Mouse (Mus musculus): ENCODE results near the gene Rims1. TPM values are rescaled to one million over a fixed set of nuclear protein-coding genes. Genes with fewer than 3 reads are reported as not detected.

Rims1 gene
- total and polyA plus RNA-seq, 2 experiments from 2014 or later = 26.2 to 65.5 TPM

DNA sequence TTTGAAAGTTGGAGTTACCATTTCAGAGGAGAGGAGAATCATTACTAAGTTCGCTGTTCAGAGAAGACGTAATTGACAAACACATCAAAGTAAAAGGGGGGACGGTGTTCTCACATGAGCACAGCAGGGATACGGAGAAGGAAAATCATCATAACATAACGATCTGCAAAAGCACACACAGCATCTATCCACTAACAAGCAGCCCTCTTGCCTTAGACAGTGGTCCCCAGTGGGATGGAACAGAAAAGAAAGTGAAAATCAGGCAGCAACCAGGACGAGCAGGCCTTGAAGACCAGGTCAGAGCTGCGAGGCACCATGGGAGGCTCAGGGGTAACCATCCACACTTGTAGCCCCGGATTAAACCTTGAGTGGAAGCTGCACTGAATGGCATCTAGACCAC, 176.8 kb downstream of the Rims1 start:
- Histone ChIP-seq H3K27ac (ENCODE audit: low read depth, low read length) (no peak overlapping the region), H3K9me3 (ENCODE audit: low read length) (no peaks in the 10 kb centered on the region), H3K9ac (replicated peaks; ENCODE audit: low read length, poor library complexity, severe bottlenecking) (no peak overlapping the region), H3K36me3 (ENCODE audit: insufficient read depth, low read length) (no peaks in the 10 kb centered on the region), H3K4me2 (ENCODE audit: low read depth, low read length, poor library complexity, severe bottlenecking) (no peak overlapping the region), H3K27me3 (ENCODE audit: insufficient read depth, low read length) (no peaks in the 10 kb centered on the region), H3K4me3 (ENCODE audit: low read depth, low read length) (no peak overlapping the region), H3K4me1 (ENCODE audit: insufficient read depth, low read length) (no peaks in the 10 kb centered on the region)
- no peak for TF ChIP-seq CTCF (IDR thresholded peaks at IDR 0.05)
- ATAC-seq (ENCODE audit: low FRiP score) (no peak), DNase-seq (ENCODE audit: low spot score) (no peak)
- 61% methylated on average over 8 of the region's 8 CpGs for WGBS

DNA sequence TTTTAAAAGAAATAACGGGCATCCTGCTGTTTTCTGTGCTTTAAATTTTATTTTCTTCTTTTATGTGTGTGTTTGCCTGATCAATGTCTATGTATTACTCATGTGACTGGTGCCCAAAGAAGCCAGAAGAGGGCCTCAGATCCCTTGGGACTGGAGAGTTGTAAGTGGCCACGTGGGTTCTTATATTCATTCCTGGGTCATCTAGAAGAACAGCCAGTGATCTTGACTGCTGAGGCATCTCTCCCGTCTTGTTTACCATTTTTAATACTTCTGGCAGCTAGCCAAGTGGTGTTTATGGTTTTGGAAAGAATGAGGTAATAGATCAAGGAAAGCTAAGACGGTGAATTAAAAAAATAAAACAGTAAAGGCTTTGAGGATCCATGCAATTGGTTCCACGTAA, 178.8 kb downstream of the Rims1 start:
- DNase-seq (ENCODE audit: low spot score) (peak; percentile 66), ATAC-seq (ENCODE audit: low FRiP score) (no peak)
- Histone ChIP-seq H3K9me3 (ENCODE audit: low read length) (no peaks in the 10 kb centered on the region), H3K36me3 (ENCODE audit: insufficient read depth, low read length) (no peaks in the 10 kb centered on the region), H3K4me3 (ENCODE audit: low read depth, low read length) (no peak overlapping the region), H3K4me2 (ENCODE audit: low read depth, low read length, poor library complexity, severe bottlenecking) (no peak overlapping the region), H3K27me3 (ENCODE audit: insufficient read depth, low read length) (no peaks in the 10 kb centered on the region), H3K27ac (ENCODE audit: low read depth, low read length) (no peak overlapping the region), H3K9ac (replicated peaks; ENCODE audit: low read length, poor library complexity, severe bottlenecking) (no peak overlapping the region), H3K4me1 (ENCODE audit: insufficient read depth, low read length) (no peaks in the 10 kb centered on the region)
- TF ChIP-seq CTCF (IDR thresholded peaks at IDR 0.05) = peak; percentile 48
- 48% methylated on average over 5 of the region's 5 CpGs for WGBS

DNA sequence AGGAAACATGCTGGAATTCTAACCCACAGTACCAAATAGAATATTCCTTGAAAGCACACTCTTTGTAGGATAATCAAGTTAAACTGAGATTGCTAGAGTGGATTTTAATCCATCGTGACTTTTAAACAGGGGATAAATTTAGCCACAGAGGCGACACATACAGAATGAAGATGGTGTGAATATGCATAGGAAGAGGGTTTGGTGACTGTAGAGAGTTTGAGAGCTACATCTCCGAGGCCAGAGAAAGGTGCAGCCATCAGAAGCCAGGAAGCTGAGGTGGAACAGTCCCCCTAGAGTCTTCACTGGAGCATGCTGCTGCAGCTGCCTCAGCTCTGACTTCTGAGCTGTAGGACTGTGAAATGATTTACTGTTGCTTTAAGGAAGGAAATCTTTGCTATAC, 179.5 kb downstream of the Rims1 start:
- no peak overlapping the region for H3K4me2 ChIP-seq (ENCODE audit: low read depth, low read length, poor library complexity, severe bottlenecking)
- no peaks in the 10 kb centered on the region for H3K27me3 ChIP-seq (ENCODE audit: insufficient read depth, low read length)
- H3K9ac ChIP-seq (replicated peaks; ENCODE audit: low read length, poor library complexity, severe bottlenecking) = no peak overlapping the region
- no peaks in the 10 kb centered on the region for H3K9me3 ChIP-seq (ENCODE audit: low read length)
- no peaks in the 10 kb centered on the region for H3K36me3 ChIP-seq (ENCODE audit: insufficient read depth, low read length)
- ATAC-seq (ENCODE audit: low FRiP score) = no peak
- no peak overlapping the region for H3K27ac ChIP-seq (ENCODE audit: low read depth, low read length)
- no peaks in the 10 kb centered on the region for H3K4me1 ChIP-seq (ENCODE audit: insufficient read depth, low read length)
- 64% methylated on average over 3 of the region's 3 CpGs for WGBS
- H3K4me3 ChIP-seq (ENCODE audit: low read depth, low read length) = no peak overlapping the region
- no peak for TF ChIP-seq CTCF (IDR thresholded peaks at IDR 0.05)
- no peak for DNase-seq (ENCODE audit: low spot score)

DNA sequence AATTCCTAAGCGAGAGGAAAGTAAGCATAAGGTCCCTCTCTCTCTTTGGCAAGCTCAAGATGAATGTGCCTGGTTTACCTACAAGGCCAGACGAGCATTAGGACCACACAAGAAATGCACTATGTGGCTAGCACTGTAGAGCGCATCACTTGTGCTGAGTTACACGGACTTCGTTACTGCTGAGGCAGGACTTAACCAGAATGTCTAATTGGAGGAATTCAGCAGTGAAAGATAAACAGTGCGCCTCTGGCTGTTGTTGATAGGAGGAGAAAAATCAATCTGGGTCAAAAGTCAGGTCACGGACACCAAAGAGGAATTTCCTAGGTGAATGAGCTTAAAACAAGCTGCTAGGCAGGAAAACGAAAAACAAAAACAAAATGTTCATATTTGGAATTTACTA, 185.0 kb downstream of the Rims1 start:
- ATAC-seq (ENCODE audit: low FRiP score) (no peak), DNase-seq (ENCODE audit: low spot score) (no peak)
- Histone ChIP-seq H3K4me1 (ENCODE audit: insufficient read depth, low read length) (no peaks in the 10 kb centered on the region), H3K36me3 (ENCODE audit: insufficient read depth, low read length) (no peaks in the 10 kb centered on the region), H3K27me3 (ENCODE audit: insufficient read depth, low read length) (no peaks in the 10 kb centered on the region), H3K4me3 (ENCODE audit: low read depth, low read length) (no peak overlapping the region), H3K9me3 (ENCODE audit: low read length) (no peaks in the 10 kb centered on the region), H3K4me2 (ENCODE audit: low read depth, low read length, poor library complexity, severe bottlenecking) (no peak overlapping the region), H3K9ac (replicated peaks; ENCODE audit: low read length, poor library complexity, severe bottlenecking) (no peak overlapping the region), H3K27ac (ENCODE audit: low read depth, low read length) (no peak overlapping the region)
- TF ChIP-seq CTCF (IDR thresholded peaks at IDR 0.05) = no peak
- 81% methylated on average over 8 of the region's 8 CpGs for WGBS

DNA sequence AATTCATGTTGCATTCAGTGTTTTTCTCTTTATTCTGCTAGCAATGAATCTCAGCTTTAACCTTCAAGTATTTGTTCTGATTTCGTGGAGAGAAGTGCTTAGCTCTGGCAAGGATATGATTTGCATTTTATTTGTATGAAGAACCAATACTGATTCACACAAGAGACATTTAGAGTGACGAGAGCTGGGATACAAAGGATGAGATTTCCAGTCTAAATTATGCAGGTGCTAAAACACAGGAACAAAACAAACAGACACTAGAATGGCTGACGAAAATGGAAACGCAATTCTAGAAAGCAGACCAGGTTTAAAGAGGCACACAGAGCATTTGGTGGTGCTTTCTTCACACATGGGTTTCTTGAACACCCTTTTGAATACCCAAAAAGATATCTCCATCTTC, 190.2 kb downstream of the Rims1 start:
- Histone ChIP-seq H3K4me1 (ENCODE audit: insufficient read depth, low read length) (no peaks in the 10 kb centered on the region), H3K9me3 (ENCODE audit: low read length) (no peaks in the 10 kb centered on the region), H3K27me3 (ENCODE audit: insufficient read depth, low read length) (no peaks in the 10 kb centered on the region), H3K4me3 (ENCODE audit: low read depth, low read length) (no peak overlapping the region), H3K36me3 (ENCODE audit: insufficient read depth, low read length) (no peaks in the 10 kb centered on the region), H3K9ac (replicated peaks; ENCODE audit: low read length, poor library complexity, severe bottlenecking) (no peak overlapping the region), H3K27ac (ENCODE audit: low read depth, low read length) (no peak overlapping the region), H3K4me2 (ENCODE audit: low read depth, low read length, poor library complexity, severe bottlenecking) (no peak overlapping the region)
- TF ChIP-seq CTCF (IDR thresholded peaks at IDR 0.05) = no peak
- 41% methylated on average over 4 of the region's 4 CpGs for WGBS
- DNase-seq (ENCODE audit: low spot score) = no peak
- no peak for ATAC-seq (ENCODE audit: low FRiP score)

DNA sequence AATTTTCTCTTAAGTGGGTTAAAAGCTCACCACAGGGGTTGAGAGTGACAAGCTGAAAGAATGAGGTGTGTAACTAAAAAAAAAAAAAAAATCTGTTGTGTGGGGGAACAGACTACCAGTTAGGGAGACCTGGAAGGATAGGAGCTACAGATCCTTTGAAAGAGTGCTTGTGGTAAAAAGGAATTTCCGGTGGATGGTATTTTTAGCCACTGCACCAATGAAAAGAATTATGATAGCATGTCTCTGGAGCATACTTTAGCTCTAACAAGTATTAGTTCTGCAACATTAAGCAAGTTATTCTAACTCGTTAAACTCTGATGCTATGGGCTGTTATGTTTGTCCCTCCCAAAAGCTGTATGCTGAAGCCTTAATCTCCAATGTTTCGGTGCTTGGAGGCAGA, 192.2 kb downstream of the Rims1 start:
- no peak overlapping the region for H3K4me2 ChIP-seq (ENCODE audit: low read depth, low read length, poor library complexity, severe bottlenecking)
- no peaks in the 10 kb centered on the region for H3K4me1 ChIP-seq (ENCODE audit: insufficient read depth, low read length)
- H3K36me3 ChIP-seq (ENCODE audit: insufficient read depth, low read length) = no peaks in the 10 kb centered on the region
- TF ChIP-seq CTCF (IDR thresholded peaks at IDR 0.05) = no peak
- DNase-seq (ENCODE audit: low spot score) (no peak), ATAC-seq (ENCODE audit: low FRiP score) (no peak)
- 74% methylated on average over 3 of the region's 3 CpGs for WGBS
- no peak overlapping the region for H3K27ac ChIP-seq (ENCODE audit: low read depth, low read length)
- H3K9ac ChIP-seq (replicated peaks; ENCODE audit: low read length, poor library complexity, severe bottlenecking) = no peak overlapping the region
- no peaks in the 10 kb centered on the region for H3K27me3 ChIP-seq (ENCODE audit: insufficient read depth, low read length)
- no peaks in the 10 kb centered on the region for H3K9me3 ChIP-seq (ENCODE audit: low read length)
- H3K4me3 ChIP-seq (ENCODE audit: low read depth, low read length) = no peak overlapping the region
